Mouse (Mus musculus): ENCODE results near the gene Gm21882. TPM values are rescaled to one million over a fixed set of nuclear protein-coding genes. Genes with fewer than 3 reads are reported as not detected.

The Gm21882 gene
- total RNA-seq (2023) = not detected

DNA sequence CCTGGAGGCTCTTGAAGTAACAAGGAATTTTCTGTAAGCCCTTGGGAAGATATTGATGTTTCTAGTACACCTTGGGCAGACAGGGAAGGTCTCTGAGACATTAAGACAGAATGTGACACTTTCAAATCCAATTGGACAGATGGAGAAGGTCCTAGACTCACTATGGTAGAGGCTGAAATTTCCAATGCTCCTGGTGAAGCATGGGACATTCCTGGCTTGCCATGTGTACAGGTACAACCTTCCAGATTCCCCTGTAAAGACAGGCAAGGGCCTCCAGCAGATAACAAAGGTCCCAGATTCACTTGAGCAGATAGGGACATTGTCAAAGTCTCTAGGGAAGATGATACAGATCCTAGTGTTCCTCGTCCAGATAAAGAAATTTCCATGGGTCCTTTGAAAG lies at the start of gene Gm21882:
Gene Gm21882 (minus strand): TSS at position 101 of the 400 bp plus-strand sequence.

Other genes with a start within 250 kb of the Gm21882 start
- gene Gm21865, start 64.6 kb downstream of the Gm21882 start, total RNA-seq (2023) = not detected

Measured in CD8-positive naive resting alpha-beta T cell, adult 57 days (primary cell).